Mouse (Mus musculus) gastrocnemius, postnatal 25 days (tissue): ENCODE measurements around the gene Atf6b. TPM values are rescaled to one million over a fixed set of nuclear protein-coding genes. Genes with fewer than 3 reads are reported as not detected.

Experiments used
- DNase-seq: peaks from one replicate; pipeline ENCODE4 v3.0.0; 2022
- total RNA-seq, 2 experiments: library from RNA; stranded (reverse); gene quantifications; 1 replicate in 1 of 2; 2 replicates in 1 of 2; pipeline ENCODE4 v1.2.3; 2021

The Atf6b gene
- total RNA-seq, 2 experiments from 2014 or later: 7.1 to 7.2 TPM

GRCm38 (mm10) chr17:34626773-34627092, 20.2 kb upstream of the Atf6b start:
- DNase-seq: no peak

GRCm38 (mm10) chr17:34627093-34627942, 19.6 kb upstream of the Atf6b start:
- peak; percentile 85 for DNase-seq

GRCm38 (mm10) chr17:34627943-34628643, 18.9 kb upstream of the Atf6b start, which contains the start of gene Ppt2:
Gene Ppt2 (minus strand): TSS chr17:34628510.
- no peak for DNase-seq

GRCm38 (mm10) chr17:34628644-34628967, 18.3 kb upstream of the Atf6b start:
- DNase-seq: no peak

- DNase-seq: no peak
Observed at GRCm38 (mm10) chr17:34629221-34629751, 17.7 kb upstream of the Atf6b start, which contains the start of gene Prrt1. Gene Prrt1 (plus strand): TSS chr17:34629533.

- no peak for DNase-seq
Observed at GRCm38 (mm10) chr17:34629796-34630603, 16.9 kb upstream of the Atf6b start.

GRCm38 (mm10) chr17:34630761-34631301, 16.1 kb upstream of the Atf6b start:
- no peak for DNase-seq

GRCm38 (mm10) chr17:34631647-34632046, 15.3 kb upstream of the Atf6b start:
- DNase-seq: no peak

GRCm38 (mm10) chr17:34632261-34632691, 14.7 kb upstream of the Atf6b start:
- DNase-seq: peak; percentile 80

- no peak for DNase-seq
Observed at GRCm38 (mm10) chr17:34635671-34636070, 11.3 kb upstream of the Atf6b start.

- DNase-seq: no peak
Observed at GRCm38 (mm10) chr17:34637459-34637858, 9.5 kb upstream of the Atf6b start.

- no peak for DNase-seq
Observed at GRCm38 (mm10) chr17:34639461-34640255, 7.3 kb upstream of the Atf6b start.

GRCm38 (mm10) chr17:34640778-34641601, 6.0 kb upstream of the Atf6b start:
- DNase-seq: peak; percentile 47

GRCm38 (mm10) chr17:34641945-34642344, 5.0 kb upstream of the Atf6b start:
- no peak for DNase-seq

- no peak for DNase-seq
Observed at GRCm38 (mm10) chr17:34643379-34643778, 3.6 kb upstream of the Atf6b start.

GRCm38 (mm10) chr17:34643944-34644343, 3.0 kb upstream of the Atf6b start:
- no peak for DNase-seq

- peak; percentile 93 for DNase-seq
Observed at GRCm38 (mm10) chr17:34644608-34645007, 2.3 kb upstream of the Atf6b start, which contains the start of gene Fkbpl. Gene Fkbpl (plus strand): TSS chr17:34644764.

GRCm38 (mm10) chr17:34645256-34645829, 1.6 kb upstream of the Atf6b start:
- DNase-seq: no peak

- DNase-seq: no peak
Observed at GRCm38 (mm10) chr17:34645831-34646511, 975 bp upstream of the Atf6b start.
